Mouse (Mus musculus) testis, adult 2 months (tissue): Measurements from ENCODE around the gene Efna1. TPM values are rescaled to one million over a fixed set of nuclear protein-coding genes. Genes with fewer than 3 reads are reported as not detected.

Experiments
- H3K27ac ChIP-seq: fragments of 200-500 bp; 2 replicates; pipeline ENCODE4 v1.5.1; 2012; ENCODE audit warnings: low read depth, low read length; ENCODE audit not compliant: control insufficient read depth, insufficient read depth
- H3K27me3 ChIP-seq: fragments of 200-500 bp; 2 replicates; pipeline ENCODE4 v1.6.1; 2012; ENCODE audit warnings: mild to moderate bottlenecking, low read length, moderate library complexity; ENCODE audit not compliant: control insufficient read depth, insufficient read depth
- H3K36me3 ChIP-seq: fragments of 200-500 bp; 2 replicates; pipeline ENCODE4 v1.6.1; 2012; ENCODE audit warnings: mild to moderate bottlenecking, low read length; ENCODE audit not compliant: control insufficient read depth, insufficient read depth
- H3K4me1 ChIP-seq: fragments of 200-500 bp; 2 replicates; pipeline ENCODE4 v1.6.1; 2012; ENCODE audit warnings: low read length; ENCODE audit not compliant: control insufficient read depth, insufficient read depth
- H3K4me3 ChIP-seq: fragments of 200-500 bp; 2 replicates; pipeline ENCODE4 v1.5.1; 2012; ENCODE audit warnings: low read depth, mild to moderate bottlenecking, low read length, moderate library complexity, mixed read lengths; ENCODE audit not compliant: control insufficient read depth
- CTCF ChIP-seq: fragments of 200-500 bp; IDR thresholded peaks from 2 replicates; pipeline ENCODE4 v1.5.1; 2012; ENCODE audit warnings: low read depth, mild to moderate bottlenecking, inconsistent platforms, low read length, moderate library complexity; ENCODE audit not compliant: control insufficient read depth, insufficient read depth, insufficient replicate concordance
- POLR2A ChIP-seq: fragments of 200-500 bp; IDR thresholded peaks from 2 replicates; pipeline ENCODE4 v1.6.1; 2012; ENCODE audit warnings: low read depth, mild to moderate bottlenecking, inconsistent platforms, low read length, moderate library complexity; ENCODE audit not compliant: control insufficient read depth
- polyA plus RNA-seq: library from polyadenylated mRNA; depleted of rRNA; stranded (reverse); fragments of >200 nt; gene quantifications from 2 replicates; pipeline ENCODE4 v1.2.3, GENCODE M21; 2012

Efna1 gene
- polyA plus RNA-seq, 1 experiment, result 1.1 TPM

- TF ChIP-seq POLR2A (peak; percentile 60; the same call in 1 of the 2 replicates), CTCF (peak; percentile 99)
- Histone ChIP-seq H3K36me3 (no peaks in the 10 kb centered on the region), H3K27ac (peak within 1 kb of the TSS; percentile 21; the same call in 1 of the 2 replicates), H3K4me3 (peak within 1 kb of the TSS; percentile 88), H3K4me1 (peaks cover 23% of the 10 kb centered on the region), H3K27me3 (no peaks in the 10 kb centered on the region; the same call in 1 of the 2 replicates)
Measured at GRCm38 (mm10) chr3:89246261-89247100, 34.5 kb downstream of the Efna1 start, which contains the start of gene Trim46. Gene Trim46, minus strand, starts transcription at chr3:89246309.

GRCm38 (mm10) chr3:89245688-89246171 is 35.2 kb downstream of the Efna1 start, which contains the start of gene Krtcap2:
Gene Krtcap2, plus strand, starts transcription at chr3:89245966.
- H3K36me3 ChIP-seq, result no peaks in the 10 kb centered on the region
- no peaks in the 10 kb centered on the region; the same call in 1 of the 2 replicates for H3K27me3 ChIP-seq
- peak within 1 kb of the TSS; percentile 21; the same call in 1 of the 2 replicates for H3K27ac ChIP-seq
- TF ChIP-seq CTCF, result no peak
- no peak for TF ChIP-seq POLR2A
- peaks cover 21% of the 10 kb centered on the region for H3K4me1 ChIP-seq
- peak within 1 kb of the TSS; percentile 88 for H3K4me3 ChIP-seq

- no peaks in the 10 kb centered on the region for H3K36me3 ChIP-seq
- peaks cover 21% of the 10 kb centered on the region for H3K4me1 ChIP-seq
- peak overlapping the region; percentile 77 for H3K4me3 ChIP-seq
- H3K27ac ChIP-seq, result no peak overlapping the region
- TF ChIP-seq POLR2A, result no peak
- no peak for TF ChIP-seq CTCF
- no peaks in the 10 kb centered on the region; the same call in 1 of the 2 replicates for H3K27me3 ChIP-seq
Measured at GRCm38 (mm10) chr3:89244982-89245687, 35.8 kb downstream of the Efna1 start.

- Histone ChIP-seq H3K4me1 (peaks cover 21% of the 10 kb centered on the region), H3K27me3 (no peaks in the 10 kb centered on the region; the same call in 1 of the 2 replicates), H3K4me3 (peak overlapping the region; percentile 77), H3K36me3 (no peaks in the 10 kb centered on the region), H3K27ac (no peak overlapping the region)
- no peak for TF ChIP-seq POLR2A
- no peak for TF ChIP-seq CTCF
Measured at GRCm38 (mm10) chr3:89244158-89244981, 36.6 kb downstream of the Efna1 start.

- TF ChIP-seq POLR2A (no peak), CTCF (peak; percentile 35; the same call in 1 of the 2 replicates)
- H3K4me1 ChIP-seq, result peaks cover 21% of the 10 kb centered on the region
- no peak overlapping the region for H3K27ac ChIP-seq
Measured at GRCm38 (mm10) chr3:89243609-89244008, 37.3 kb downstream of the Efna1 start.

GRCm38 (mm10) chr3:89242331-89242895 is 38.5 kb downstream of the Efna1 start:
- Histone ChIP-seq H3K36me3 (no peaks in the 10 kb centered on the region), H3K4me3 (no peak overlapping the region), H3K27me3 (no peaks in the 10 kb centered on the region; the same call in 1 of the 2 replicates), H3K4me1 (peaks cover 21% of the 10 kb centered on the region), H3K27ac (no peak overlapping the region)
- peak; percentile 68 for TF ChIP-seq CTCF
- TF ChIP-seq POLR2A, result no peak

More at GRCm38 (mm10) chr3:89243609-89244008, 37.3 kb downstream of the Efna1 start:
- no peaks in the 10 kb centered on the region for H3K36me3 ChIP-seq
- no peaks in the 10 kb centered on the region; the same call in 1 of the 2 replicates for H3K27me3 ChIP-seq
- peak overlapping the region; percentile 30 for H3K4me3 ChIP-seq
